Mouse (Mus musculus): ENCODE results near the gene Iqcd. TPM values are rescaled to one million over a fixed set of nuclear protein-coding genes. Genes with fewer than 3 reads are reported as not detected.

Gene Iqcd
- total and polyA plus RNA-seq, 3 experiments = 0.14 TPM; not detected in 2

DNA sequence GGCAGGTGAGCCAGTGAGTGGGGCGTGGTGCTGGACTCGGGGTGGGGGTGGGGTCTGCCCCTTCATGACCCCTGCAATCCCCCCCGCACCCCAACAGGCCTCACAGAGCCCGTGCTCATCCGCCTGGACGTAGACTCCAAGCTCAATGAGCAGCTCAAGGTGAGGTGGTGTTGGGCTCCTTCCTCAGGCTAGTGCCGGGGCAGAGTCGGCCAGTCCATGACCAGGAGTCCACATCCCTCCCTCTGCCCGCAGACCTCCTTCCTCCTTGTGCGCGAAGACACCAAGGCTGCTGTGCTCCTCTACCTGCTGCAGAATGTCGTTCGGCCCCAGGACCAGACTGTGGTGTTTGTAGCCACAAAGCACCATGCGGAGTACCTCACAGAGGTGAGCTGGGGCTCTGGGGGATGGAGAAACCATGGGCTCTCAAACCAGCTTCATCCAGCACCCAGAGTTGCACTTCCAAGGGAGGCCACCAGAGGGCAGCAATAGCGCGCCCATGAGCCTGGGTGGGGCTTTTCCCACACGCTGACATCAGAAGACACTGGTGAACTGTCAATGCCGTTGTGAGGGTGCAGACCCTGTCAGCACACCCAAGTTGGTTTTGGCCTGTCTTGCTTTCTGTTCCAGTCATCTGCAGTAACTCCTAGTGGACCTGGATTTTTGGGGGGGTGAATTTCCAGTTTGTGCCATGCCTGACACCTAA lies 31.7 kb downstream of the Iqcd start:
- H3K27ac ChIP-seq = no peak overlapping the region
- no peak overlapping the region for H3K4me3 ChIP-seq
- no peaks in the 10 kb centered on the region for H3K36me3 ChIP-seq (ENCODE audit: control insufficient read depth, insufficient read depth, low read length)
- H3K79me2 ChIP-seq (replicated peaks; ENCODE audit: control insufficient read depth, insufficient read depth, low read length) = no peaks in the 10 kb centered on the region
- WGBS = 72% methylated on average over 18 of the region's 18 CpGs
- no peaks in the 10 kb centered on the region for H3K27me3 ChIP-seq (ENCODE audit: control insufficient read depth, insufficient read depth, low read length)
- peak; percentile 79 to 87 for DNase-seq
- H3K4me1 ChIP-seq (ENCODE audit: control insufficient read depth, insufficient read depth, low read length) = no peaks in the 10 kb centered on the region
- H3K9ac ChIP-seq (ENCODE audit: low read depth, low read length) = no peak overlapping the region
- TF ChIP-seq POLR2A (IDR thresholded peaks at IDR 0.05; ENCODE audit: insufficient read depth, low read depth, low read length) (no peak), EP300 (IDR thresholded peaks at IDR 0.05; ENCODE audit: insufficient read depth, low read depth, low read length) (0 out of 2 replicates have a peak, but pooled peaks have one; percentile 51), CTCF (IDR thresholded peaks at IDR 0.05) (no peak; the same call in none of the 2 replicates)
- intact Hi-C loops (cut with DNase I) = loop anchor here (1.0 to 2.0 kb wide), 2 partner anchors 53 to 126 kb away; no protein-coding TSS in a partner anchor

DNA sequence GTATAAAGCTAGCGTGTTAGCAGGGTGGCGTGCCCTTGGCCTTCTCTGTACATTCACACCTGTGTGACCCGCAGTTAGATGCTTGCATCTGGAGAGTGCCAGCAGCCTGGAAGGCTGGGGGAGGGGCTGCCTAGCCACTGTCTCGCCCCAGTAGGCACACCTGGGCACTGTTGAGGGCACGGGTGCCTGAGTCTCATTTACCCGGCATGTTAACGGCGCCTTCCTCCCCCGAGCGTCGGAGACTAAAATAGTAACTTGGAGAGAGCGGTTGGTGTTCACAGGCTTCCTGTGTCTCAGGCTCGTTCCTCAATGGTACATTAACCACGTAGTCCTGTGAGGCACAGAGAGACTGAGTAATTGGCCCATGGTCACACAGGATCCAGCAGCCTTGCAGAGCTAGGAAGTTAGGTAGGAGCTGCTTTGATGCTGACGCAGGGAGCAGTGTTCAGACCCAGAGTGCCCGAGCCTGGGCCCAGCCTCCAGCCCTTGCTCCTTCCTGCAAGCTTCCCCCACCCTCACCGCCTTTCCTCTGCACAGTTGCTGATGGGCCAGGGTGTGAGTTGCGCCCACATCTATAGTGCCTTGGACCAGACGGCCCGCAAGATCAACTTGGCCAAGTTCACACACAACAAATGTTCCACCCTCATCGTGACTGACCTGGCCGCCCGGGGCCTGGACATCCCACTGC lies 32.4 kb downstream of the Iqcd start:
- 75% methylated on average over 23 of the region's 23 CpGs for WGBS
- H3K36me3 ChIP-seq (ENCODE audit: control insufficient read depth, insufficient read depth, low read length) = no peaks in the 10 kb centered on the region

DNA sequence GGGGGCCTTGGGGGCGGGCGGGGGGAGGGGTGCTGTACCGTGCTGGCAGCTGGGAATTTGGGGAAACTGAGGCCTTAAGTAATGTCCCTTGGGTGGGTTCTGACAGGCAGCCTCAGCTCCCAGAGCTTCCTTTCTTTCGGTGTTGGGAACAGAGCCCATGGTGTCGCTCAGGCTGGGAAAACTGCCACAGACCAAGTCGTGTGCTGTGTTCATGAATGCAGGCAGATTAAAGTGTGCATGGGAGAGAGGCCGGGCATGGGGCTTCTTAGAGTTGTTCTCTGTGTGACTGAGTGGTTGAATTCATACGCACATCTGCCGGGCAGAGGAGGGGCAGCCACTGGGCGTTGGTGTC lies 33.0 kb downstream of the Iqcd start:
- intact Hi-C loops (cut with DNase I) = loop anchor here (2.0 kb wide), 1 partner anchor 125 kb away; no protein-coding TSS in a partner anchor
- 66% methylated on average over 10 of the region's 10 CpGs for WGBS

More for the DNA sequence above, 32.4 kb downstream of the Iqcd start:
- DNase-seq = peak in 1 of 2 experiments; percentile 48
- TF ChIP-seq EP300 (IDR thresholded peaks at IDR 0.05; ENCODE audit: insufficient read depth, low read depth, low read length) = no peak
- TF ChIP-seq CTCF (IDR thresholded peaks at IDR 0.05) = no peak
- TF ChIP-seq POLR2A (IDR thresholded peaks at IDR 0.05; ENCODE audit: insufficient read depth, low read depth, low read length) = no peak
- H3K27me3 ChIP-seq (ENCODE audit: control insufficient read depth, insufficient read depth, low read length) = no peaks in the 10 kb centered on the region
- no peaks in the 10 kb centered on the region for H3K4me1 ChIP-seq (ENCODE audit: control insufficient read depth, insufficient read depth, low read length)
- H3K4me3 ChIP-seq = no peak overlapping the region
- H3K27ac ChIP-seq = no peak overlapping the region
- intact Hi-C loops (cut with DNase I) = loop anchor here (2.0 kb wide), 1 partner anchor 126 kb away; no protein-coding TSS in a partner anchor
- no peak overlapping the region for H3K9ac ChIP-seq (ENCODE audit: low read depth, low read length)
- no peaks in the 10 kb centered on the region for H3K79me2 ChIP-seq (replicated peaks; ENCODE audit: control insufficient read depth, insufficient read depth, low read length)

DNA sequence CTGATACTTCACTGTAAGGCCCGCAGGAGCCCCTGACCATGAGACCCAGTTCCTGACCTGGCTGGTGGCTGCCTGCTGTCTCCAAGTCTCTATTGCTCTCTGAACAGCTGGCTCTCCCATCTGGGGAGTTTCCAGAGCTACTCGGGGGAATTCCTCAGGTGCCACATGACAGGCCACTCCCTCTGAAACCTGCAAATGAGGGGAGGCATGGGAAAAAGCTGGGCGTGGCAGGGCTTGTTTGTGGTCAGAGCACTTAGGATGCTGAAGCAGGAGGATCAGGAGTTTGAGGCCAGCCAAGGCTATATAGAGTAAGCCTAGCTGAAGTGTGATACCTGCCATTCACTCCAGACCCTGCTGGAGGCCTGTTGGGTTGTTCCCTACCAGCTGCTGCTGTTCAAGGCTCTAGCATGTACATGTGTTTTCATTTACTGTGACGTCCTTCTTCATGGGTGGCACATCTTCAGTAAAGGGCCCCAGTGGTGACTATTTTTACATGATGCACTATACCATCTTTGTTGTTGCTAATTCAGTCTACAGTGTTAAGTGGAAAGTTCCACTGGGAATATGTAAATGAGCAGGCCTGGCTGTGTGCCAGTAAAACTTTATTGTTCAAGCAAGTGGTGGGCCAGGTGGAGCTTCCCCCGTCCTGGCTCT lies 33.5 kb downstream of the Iqcd start:
- no peaks in the 10 kb centered on the region for H3K27me3 ChIP-seq (ENCODE audit: control insufficient read depth, insufficient read depth, low read length)
- 64% methylated on average over 5 of the region's 5 CpGs for WGBS
- DNase-seq = no peak
- no peak overlapping the region for H3K9ac ChIP-seq (ENCODE audit: low read depth, low read length)
- no peaks in the 10 kb centered on the region for H3K79me2 ChIP-seq (replicated peaks; ENCODE audit: control insufficient read depth, insufficient read depth, low read length)
- H3K4me1 ChIP-seq (ENCODE audit: control insufficient read depth, insufficient read depth, low read length) = no peaks in the 10 kb centered on the region
- no peak overlapping the region for H3K27ac ChIP-seq
- intact Hi-C loops (cut with DNase I) = no loop called here
- no peaks in the 10 kb centered on the region for H3K36me3 ChIP-seq (ENCODE audit: control insufficient read depth, insufficient read depth, low read length)
- no peak overlapping the region for H3K4me3 ChIP-seq
- TF ChIP-seq EP300 (IDR thresholded peaks at IDR 0.05; ENCODE audit: insufficient read depth, low read depth, low read length) (no peak), POLR2A (IDR thresholded peaks at IDR 0.05; ENCODE audit: insufficient read depth, low read depth, low read length) (no peak), CTCF (IDR thresholded peaks at IDR 0.05) (no peak)

More for the DNA sequence above, 33.0 kb downstream of the Iqcd start:
- Histone ChIP-seq H3K79me2 (replicated peaks; ENCODE audit: control insufficient read depth, insufficient read depth, low read length) (no peaks in the 10 kb centered on the region), H3K27ac (no peak overlapping the region), H3K4me3 (no peak overlapping the region), H3K36me3 (ENCODE audit: control insufficient read depth, insufficient read depth, low read length) (no peaks in the 10 kb centered on the region), H3K4me1 (ENCODE audit: control insufficient read depth, insufficient read depth, low read length) (no peaks in the 10 kb centered on the region), H3K27me3 (ENCODE audit: control insufficient read depth, insufficient read depth, low read length) (no peaks in the 10 kb centered on the region), H3K9ac (ENCODE audit: low read depth, low read length) (no peak overlapping the region)
- no peak for DNase-seq
- TF ChIP-seq EP300 (IDR thresholded peaks at IDR 0.05; ENCODE audit: insufficient read depth, low read depth, low read length) = no peak
- no peak for TF ChIP-seq POLR2A (IDR thresholded peaks at IDR 0.05; ENCODE audit: insufficient read depth, low read depth, low read length)

DNA sequence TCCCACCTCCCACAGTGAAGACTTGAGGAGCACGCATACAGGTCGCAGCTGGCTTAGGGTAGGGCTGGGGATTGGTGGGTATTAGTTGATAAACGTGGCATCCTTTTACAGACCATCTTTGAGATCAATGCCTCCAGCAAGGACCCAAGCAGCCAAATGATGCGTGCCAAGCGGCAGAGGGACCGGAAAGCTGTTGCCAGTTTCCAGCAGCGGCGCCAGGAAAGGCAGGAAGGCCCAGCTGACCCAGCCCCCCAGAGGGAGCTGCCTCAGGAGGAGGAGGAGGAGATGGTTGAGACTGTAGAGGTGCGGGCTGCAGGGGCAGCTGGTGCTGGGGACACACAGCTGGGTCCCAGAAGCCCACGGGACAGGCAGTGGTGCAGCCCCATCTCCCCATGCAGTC lies 35.6 kb downstream of the Iqcd start:
- Histone ChIP-seq H3K36me3 (ENCODE audit: control insufficient read depth, insufficient read depth, low read length) (no peaks in the 10 kb centered on the region), H3K27me3 (ENCODE audit: control insufficient read depth, insufficient read depth, low read length) (no peaks in the 10 kb centered on the region), H3K9ac (ENCODE audit: low read depth, low read length) (no peak overlapping the region), H3K4me3 (no peak overlapping the region), H3K27ac (no peak overlapping the region), H3K79me2 (replicated peaks; ENCODE audit: control insufficient read depth, insufficient read depth, low read length) (no peaks in the 10 kb centered on the region), H3K4me1 (ENCODE audit: control insufficient read depth, insufficient read depth, low read length) (no peaks in the 10 kb centered on the region)
- WGBS = 78% methylated on average over 10 of the region's 10 CpGs
- TF ChIP-seq POLR2A (IDR thresholded peaks at IDR 0.05; ENCODE audit: insufficient read depth, low read depth, low read length) = no peak
- no peak for TF ChIP-seq EP300 (IDR thresholded peaks at IDR 0.05; ENCODE audit: insufficient read depth, low read depth, low read length)
- TF ChIP-seq CTCF (IDR thresholded peaks at IDR 0.05) = no peak
- no peak for DNase-seq
- intact Hi-C loops (cut with DNase I) = no loop called here

Measured in heart, adult 2 months (tissue).